Mouse (Mus musculus): Measurements from ENCODE around the gene 1700019N19Rik. TPM values are rescaled to one million over a fixed set of nuclear protein-coding genes. Genes with fewer than 3 reads are reported as not detected.

The 1700019N19Rik gene
- polyA plus RNA-seq (2015; fragmentation: Nextera tagmentation; extraction: Ambion mirVana), result 0.14 TPM in 1 of 2 replicates, not detected in the other

GRCm38 (mm10) chr19:58794284-58794683 lies at the start of gene 1700019N19Rik:
Gene 1700019N19Rik, minus strand, starts transcription at chr19:58794461.
- no peaks in the 10 kb centered on the region for H3K27me3 ChIP-seq (ENCODE audit: control insufficient read depth, insufficient read depth, low read length)
- WGBS, result 38% methylated on average over 10 of the region's 10 CpGs
- H3K9me3 ChIP-seq (replicated peaks; ENCODE audit: control insufficient read depth, low read length), result no peaks in the 10 kb centered on the region
- no peaks in the 10 kb centered on the region for H3K36me3 ChIP-seq (ENCODE audit: control insufficient read depth, insufficient read depth, low read length)
- H3K27ac ChIP-seq (ENCODE audit: low read length), result no peak within 1 kb of the TSS
- H3K4me3 ChIP-seq (replicated peaks; ENCODE audit: low read length), result no peak within 1 kb of the TSS
- H3K4me1 ChIP-seq (ENCODE audit: control insufficient read depth, insufficient read depth, low read length), result no peaks in the 10 kb centered on the region
- peak; percentile 21; the same call in 1 of the 2 replicates for ATAC-seq (ENCODE audit: insufficient read depth, low FRiP score)
- H3K4me2 ChIP-seq (ENCODE audit: low read depth, low read length), result no peak within 1 kb of the TSS
- H3K9ac ChIP-seq (ENCODE audit: low read length), result no peak within 1 kb of the TSS

GRCm38 (mm10) chr19:58843606-58844005 lies 49.3 kb upstream of the 1700019N19Rik start:
- H3K27me3 ChIP-seq (ENCODE audit: control insufficient read depth, insufficient read depth, low read length), result no peaks in the 10 kb centered on the region
- WGBS, result 81% methylated on average over 3 of the region's 3 CpGs
- no peaks in the 10 kb centered on the region for H3K36me3 ChIP-seq (ENCODE audit: control insufficient read depth, insufficient read depth, low read length)
- H3K9me3 ChIP-seq (replicated peaks; ENCODE audit: control insufficient read depth, low read length), result no peaks in the 10 kb centered on the region
- no peaks in the 10 kb centered on the region for H3K4me1 ChIP-seq (ENCODE audit: control insufficient read depth, insufficient read depth, low read length)
- no peak overlapping the region for H3K27ac ChIP-seq (ENCODE audit: low read length)
- no peak overlapping the region for H3K4me3 ChIP-seq (replicated peaks; ENCODE audit: low read length)
- no peak for ATAC-seq (ENCODE audit: insufficient read depth, low FRiP score)
- no peak overlapping the region for H3K4me2 ChIP-seq (ENCODE audit: low read depth, low read length)
- no peak overlapping the region for H3K9ac ChIP-seq (ENCODE audit: low read length)

- Histone ChIP-seq H3K9me3 (replicated peaks; ENCODE audit: control insufficient read depth, low read length) (no peaks in the 10 kb centered on the region), H3K4me2 (ENCODE audit: low read depth, low read length) (no peak overlapping the region), H3K36me3 (ENCODE audit: control insufficient read depth, insufficient read depth, low read length) (no peaks in the 10 kb centered on the region), H3K27ac (ENCODE audit: low read length) (no peak overlapping the region), H3K27me3 (ENCODE audit: control insufficient read depth, insufficient read depth, low read length) (no peaks in the 10 kb centered on the region), H3K4me3 (replicated peaks; ENCODE audit: low read length) (no peak overlapping the region), H3K4me1 (ENCODE audit: control insufficient read depth, insufficient read depth, low read length) (no peaks in the 10 kb centered on the region), H3K9ac (ENCODE audit: low read length) (no peak overlapping the region)
- 75% methylated on average over 5 of the region's 5 CpGs for WGBS
- no peak for ATAC-seq (ENCODE audit: insufficient read depth, low FRiP score)
These were observed 46.5 kb upstream of the 1700019N19Rik start for GRCm38 (mm10) chr19:58840721-58841271.

DNA sequence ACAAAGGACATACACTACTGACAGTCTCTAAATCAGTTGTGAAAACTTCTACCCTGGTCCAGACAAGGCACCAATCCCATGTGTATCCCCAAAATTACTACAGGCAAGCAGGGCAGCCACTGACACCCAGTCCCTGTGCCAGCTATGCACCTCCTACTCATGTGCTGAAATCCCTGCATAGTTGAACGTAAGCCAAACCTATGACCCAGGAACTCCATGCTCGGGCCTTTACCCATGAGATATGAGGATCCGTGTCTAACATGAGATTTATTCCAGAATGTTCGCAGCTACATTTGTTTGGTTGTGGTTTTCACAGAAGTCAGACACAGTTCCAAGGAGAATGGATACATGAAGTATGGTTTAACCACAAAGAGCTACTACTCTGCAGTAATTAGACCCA lies 45.5 kb upstream of the 1700019N19Rik start:
- H3K4me1 ChIP-seq (ENCODE audit: control insufficient read depth, insufficient read depth, low read length), result no peaks in the 10 kb centered on the region
- no peak overlapping the region for H3K4me3 ChIP-seq (replicated peaks; ENCODE audit: low read length)
- H3K27ac ChIP-seq (ENCODE audit: low read length), result no peak overlapping the region
- 77% methylated on average over 4 of the region's 4 CpGs for whole genome bisulfite sequencing
- no peak overlapping the region for H3K4me2 ChIP-seq (ENCODE audit: low read depth, low read length)
- no peaks in the 10 kb centered on the region for H3K36me3 ChIP-seq (ENCODE audit: control insufficient read depth, insufficient read depth, low read length)
- no peak overlapping the region for H3K9ac ChIP-seq (ENCODE audit: low read length)
- no peaks in the 10 kb centered on the region for H3K27me3 ChIP-seq (ENCODE audit: control insufficient read depth, insufficient read depth, low read length)
- H3K9me3 ChIP-seq (replicated peaks; ENCODE audit: control insufficient read depth, low read length), result no peaks in the 10 kb centered on the region
- no peak for ATAC-seq (ENCODE audit: insufficient read depth, low FRiP score)

GRCm38 (mm10) chr19:58839345-58839744 lies 45.1 kb upstream of the 1700019N19Rik start:
- 68% methylated on average over 3 of the region's 3 CpGs for WGBS
- no peaks in the 10 kb centered on the region for H3K36me3 ChIP-seq (ENCODE audit: control insufficient read depth, insufficient read depth, low read length)
- no peak overlapping the region for H3K4me2 ChIP-seq (ENCODE audit: low read depth, low read length)
- no peak overlapping the region for H3K9ac ChIP-seq (ENCODE audit: low read length)
- H3K27ac ChIP-seq (ENCODE audit: low read length), result no peak overlapping the region
- no peaks in the 10 kb centered on the region for H3K4me1 ChIP-seq (ENCODE audit: control insufficient read depth, insufficient read depth, low read length)
- H3K27me3 ChIP-seq (ENCODE audit: control insufficient read depth, insufficient read depth, low read length), result no peaks in the 10 kb centered on the region
- no peak for ATAC-seq (ENCODE audit: insufficient read depth, low FRiP score)
- no peaks in the 10 kb centered on the region for H3K9me3 ChIP-seq (replicated peaks; ENCODE audit: control insufficient read depth, low read length)
- no peak overlapping the region for H3K4me3 ChIP-seq (replicated peaks; ENCODE audit: low read length)

DNA sequence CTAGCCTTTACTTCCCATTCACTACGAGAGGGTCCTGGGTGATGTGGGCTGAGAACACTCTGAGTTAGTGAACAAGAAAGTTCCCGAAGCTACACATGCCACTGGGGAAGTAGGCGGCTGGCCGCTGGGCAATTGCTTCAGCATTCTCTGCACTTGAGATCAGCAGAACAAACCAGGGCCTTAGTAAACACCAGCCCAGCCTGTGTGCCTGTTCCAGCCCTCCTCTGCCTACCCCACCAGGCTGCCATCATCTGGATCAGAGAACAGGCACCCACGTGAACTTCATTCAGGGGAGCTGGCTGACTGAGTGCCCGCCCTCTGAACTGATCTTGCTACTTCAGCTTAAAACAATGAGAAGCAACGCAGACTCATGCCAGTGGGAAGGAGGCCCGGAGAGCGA lies 44.4 kb upstream of the 1700019N19Rik start:
- no peaks in the 10 kb centered on the region for H3K9me3 ChIP-seq (replicated peaks; ENCODE audit: control insufficient read depth, low read length)
- H3K27ac ChIP-seq (ENCODE audit: low read length), result no peak overlapping the region
- 63% methylated on average over 9 of the region's 9 CpGs for WGBS
- H3K9ac ChIP-seq (ENCODE audit: low read length), result no peak overlapping the region
- no peak for ATAC-seq (ENCODE audit: insufficient read depth, low FRiP score)
- H3K4me2 ChIP-seq (ENCODE audit: low read depth, low read length), result no peak overlapping the region
- no peaks in the 10 kb centered on the region for H3K36me3 ChIP-seq (ENCODE audit: control insufficient read depth, insufficient read depth, low read length)
- no peaks in the 10 kb centered on the region for H3K27me3 ChIP-seq (ENCODE audit: control insufficient read depth, insufficient read depth, low read length)
- H3K4me3 ChIP-seq (replicated peaks; ENCODE audit: low read length), result no peak overlapping the region
- no peaks in the 10 kb centered on the region for H3K4me1 ChIP-seq (ENCODE audit: control insufficient read depth, insufficient read depth, low read length)

DNA sequence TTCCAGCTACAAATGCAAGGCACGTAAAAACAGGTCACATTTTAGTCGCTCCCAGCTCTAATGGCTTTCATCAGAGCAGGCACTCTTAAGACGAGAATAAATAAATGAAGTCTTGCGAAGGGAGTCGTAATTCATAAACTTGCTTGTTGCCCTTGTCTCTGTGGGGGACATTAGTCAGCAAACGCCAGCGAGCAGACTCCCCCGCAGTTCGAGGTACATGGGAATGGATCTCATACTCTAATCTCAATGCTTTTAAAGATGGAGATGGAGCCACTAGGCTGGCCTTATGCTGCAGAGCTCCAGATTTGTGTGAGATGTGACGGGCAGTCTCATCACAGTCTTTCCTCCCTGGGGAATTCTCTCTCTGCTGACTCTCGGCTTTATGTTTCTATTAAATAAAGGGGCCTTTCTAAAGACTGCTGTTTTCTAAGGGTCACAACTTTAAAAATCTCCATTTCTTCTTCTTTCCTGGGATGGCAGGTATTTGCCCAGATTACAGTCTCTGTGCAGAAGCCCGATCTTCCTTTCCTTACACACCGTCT lies 39.4 kb upstream of the 1700019N19Rik start:
- H3K9me3 ChIP-seq (replicated peaks; ENCODE audit: control insufficient read depth, low read length), result no peaks in the 10 kb centered on the region
- 40% methylated on average over 13 of the region's 13 CpGs for WGBS
- H3K36me3 ChIP-seq (ENCODE audit: control insufficient read depth, insufficient read depth, low read length), result no peaks in the 10 kb centered on the region
- no peak overlapping the region for H3K27ac ChIP-seq (ENCODE audit: low read length)
- H3K4me3 ChIP-seq (replicated peaks; ENCODE audit: low read length), result no peak overlapping the region
- ATAC-seq (ENCODE audit: insufficient read depth, low FRiP score), result no peak
- H3K9ac ChIP-seq (ENCODE audit: low read length), result no peak overlapping the region
- H3K4me1 ChIP-seq (ENCODE audit: control insufficient read depth, insufficient read depth, low read length), result no peaks in the 10 kb centered on the region
- no peaks in the 10 kb centered on the region for H3K27me3 ChIP-seq (ENCODE audit: control insufficient read depth, insufficient read depth, low read length)
- H3K4me2 ChIP-seq (ENCODE audit: low read depth, low read length), result no peak overlapping the region

DNA sequence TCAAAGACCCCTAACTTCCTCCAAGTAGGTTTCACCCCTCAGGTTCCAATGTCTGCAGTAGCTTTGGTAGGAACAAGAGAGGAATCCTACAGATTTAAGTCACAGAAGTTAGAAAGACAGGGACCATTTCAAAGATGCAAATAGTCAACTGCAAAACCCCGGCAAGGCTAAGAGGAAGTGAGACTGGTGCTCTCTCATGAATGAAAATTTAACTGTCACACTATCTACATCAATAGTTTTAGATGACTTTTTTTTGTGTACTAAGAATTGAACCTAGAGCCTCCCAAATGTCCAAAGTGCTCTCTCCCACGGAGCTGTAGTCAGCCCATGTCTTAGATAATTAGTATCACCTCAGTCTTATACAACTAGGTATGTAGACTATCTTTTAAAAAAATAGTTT lies 38.7 kb upstream of the 1700019N19Rik start:
- no peak overlapping the region for H3K27ac ChIP-seq (ENCODE audit: low read length)
- no peak overlapping the region for H3K4me3 ChIP-seq (replicated peaks; ENCODE audit: low read length)
- no peaks in the 10 kb centered on the region for H3K4me1 ChIP-seq (ENCODE audit: control insufficient read depth, insufficient read depth, low read length)
- no peak overlapping the region for H3K4me2 ChIP-seq (ENCODE audit: low read depth, low read length)
- H3K9ac ChIP-seq (ENCODE audit: low read length), result no peak overlapping the region
- H3K9me3 ChIP-seq (replicated peaks; ENCODE audit: control insufficient read depth, low read length), result no peaks in the 10 kb centered on the region
- no peaks in the 10 kb centered on the region for H3K27me3 ChIP-seq (ENCODE audit: control insufficient read depth, insufficient read depth, low read length)
- no peak for ATAC-seq (ENCODE audit: insufficient read depth, low FRiP score)
- 65% methylated on average over 2 of the region's 2 CpGs for WGBS
- no peaks in the 10 kb centered on the region for H3K36me3 ChIP-seq (ENCODE audit: control insufficient read depth, insufficient read depth, low read length)

GRCm38 (mm10) chr19:58831280-58831922 lies 37.1 kb upstream of the 1700019N19Rik start:
- ATAC-seq (ENCODE audit: insufficient read depth, low FRiP score), result no peak
- no peak overlapping the region for H3K9ac ChIP-seq (ENCODE audit: low read length)
- H3K4me2 ChIP-seq (ENCODE audit: low read depth, low read length), result no peak overlapping the region
- no peaks in the 10 kb centered on the region for H3K27me3 ChIP-seq (ENCODE audit: control insufficient read depth, insufficient read depth, low read length)
- no peak overlapping the region for H3K4me3 ChIP-seq (replicated peaks; ENCODE audit: low read length)
- no peaks in the 10 kb centered on the region for H3K36me3 ChIP-seq (ENCODE audit: control insufficient read depth, insufficient read depth, low read length)
- no peaks in the 10 kb centered on the region for H3K9me3 ChIP-seq (replicated peaks; ENCODE audit: control insufficient read depth, low read length)
- 87% methylated on average over 9 of the region's 9 CpGs for WGBS
- no peaks in the 10 kb centered on the region for H3K4me1 ChIP-seq (ENCODE audit: control insufficient read depth, insufficient read depth, low read length)
- no peak overlapping the region for H3K27ac ChIP-seq (ENCODE audit: low read length)
